Mouse (Mus musculus) heart, adult 2 months (tissue): ENCODE data around the gene Grik4.

Experiments
- CTCF ChIP-seq: fragments of 200-600 bp; IDR thresholded peaks from 2 replicates; pipeline ENCODE4 v1.8.1; 2022; ENCODE audit warnings: antibody characterized with exemption, mild to moderate bottlenecking, moderate library complexity
- POLR2A ChIP-seq: fragments of 200-500 bp; IDR thresholded peaks from 2 replicates; pipeline ENCODE4 v1.6.1; 2011; ENCODE audit warnings: mild to moderate bottlenecking, low read depth, low read length, control low read depth; ENCODE audit not compliant: insufficient read depth

- TF ChIP-seq POLR2A (no peak), CTCF (no peak)
Observed at GRCm38 (mm10) chr9:42878401-42878800, 65.9 kb downstream of the Grik4 start.
